Mouse (Mus musculus): ENCODE data around the gene Zfp81.
"Not testable (repeated sequence)": the region's sequence is repeated elsewhere in the genome, so short reads cannot be mapped to it uniquely, and the experiment has no call there.

The Zfp81 gene

DNA sequence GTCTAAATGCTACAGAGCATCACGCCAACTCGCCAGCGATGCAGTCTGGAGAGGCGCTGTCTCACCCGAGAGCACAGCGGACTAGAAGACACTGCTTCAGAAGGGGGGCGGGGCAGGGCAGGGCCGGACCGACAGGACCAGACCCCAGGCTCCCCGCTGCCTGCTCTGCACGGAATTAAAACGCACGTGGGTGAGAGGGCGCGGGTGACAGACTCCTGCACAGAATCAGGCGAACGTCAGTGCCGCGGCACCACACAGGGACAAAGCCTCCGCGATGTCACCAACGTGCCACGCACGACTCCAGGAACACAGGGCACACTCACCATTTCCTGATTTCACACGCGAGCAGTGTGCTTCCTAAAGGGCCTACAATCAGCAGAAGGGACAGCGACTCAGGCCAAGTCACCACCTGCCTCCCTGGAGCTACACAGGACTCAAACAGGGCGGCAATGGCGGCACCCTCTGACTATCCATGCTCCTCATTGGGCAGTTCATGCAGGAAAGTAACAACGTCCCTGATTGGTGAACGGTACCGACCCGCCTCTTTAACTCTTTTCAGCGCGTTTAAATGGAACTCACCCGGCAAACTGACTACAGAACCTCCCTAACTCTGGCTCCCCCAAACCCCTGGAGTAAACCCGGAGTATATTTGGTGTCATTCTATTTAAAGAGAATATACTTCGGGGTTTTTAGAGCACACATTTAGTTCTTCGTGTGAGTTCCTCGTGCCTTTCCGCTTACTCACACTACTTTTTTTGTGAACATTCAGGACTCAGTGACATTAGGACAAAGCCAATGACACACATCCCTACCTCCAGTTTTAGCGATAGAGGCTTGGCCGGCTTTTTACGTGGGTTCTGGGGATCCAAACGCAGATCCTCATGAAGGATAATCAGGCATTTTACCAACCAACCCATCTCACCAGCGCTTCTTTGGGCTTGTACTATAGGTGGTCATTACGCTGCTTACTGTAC, at the start of gene Zfp81:
Gene Zfp81 (minus strand): TSS at position 468 of the 974 bp plus-strand sequence.
- DNase-seq (ENCODE audit: low spot score in 2 of 2): peak; percentile 68 to 82

DNA sequence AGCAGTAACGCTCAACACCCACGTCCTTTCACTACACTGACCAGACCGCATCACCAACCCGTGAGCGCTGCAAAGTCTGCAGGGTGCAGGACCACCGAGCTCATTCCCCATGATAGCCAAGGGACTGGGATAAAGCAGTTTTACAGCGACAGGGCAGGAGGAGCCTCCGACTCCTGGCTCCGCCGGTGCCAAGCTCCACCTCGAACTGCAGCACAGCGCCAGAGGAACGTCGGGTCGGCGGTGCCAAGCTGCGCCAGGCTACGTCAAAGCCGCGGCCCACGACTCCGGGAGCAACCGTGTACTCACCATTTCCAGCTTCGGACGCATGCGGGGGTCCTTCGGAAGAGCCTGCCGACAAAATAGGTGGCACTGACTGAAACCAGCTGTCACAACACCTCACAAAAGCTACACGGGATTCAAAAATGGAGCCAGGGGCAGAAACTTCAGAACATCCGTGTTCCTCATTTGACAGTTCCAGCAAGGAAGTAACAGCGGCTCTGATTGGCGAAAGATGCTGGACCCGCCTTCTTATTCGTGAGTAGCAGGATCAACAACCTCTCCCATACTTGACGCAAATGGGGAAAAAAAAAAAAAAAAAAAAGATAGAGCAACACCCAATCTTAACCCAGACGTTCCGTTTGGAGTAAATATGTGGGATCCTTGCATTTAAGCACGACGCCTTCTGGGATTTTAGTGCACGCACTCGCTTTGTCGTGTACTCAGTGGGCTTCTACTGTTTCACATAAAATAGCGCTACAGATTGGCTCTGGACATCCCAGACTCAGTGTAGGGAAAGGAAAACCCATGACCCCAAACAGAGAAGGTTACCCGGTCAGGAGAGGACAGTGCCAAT, 35.7 kb upstream of the Zfp81 start, which contains the start of gene Zfp101:
Gene Zfp101 (minus strand): TSS at position 460 of the 853 bp plus-strand sequence.
- peak; percentile 76 to 84 for DNase-seq (ENCODE audit: low spot score in 2 of 2)

DNA sequence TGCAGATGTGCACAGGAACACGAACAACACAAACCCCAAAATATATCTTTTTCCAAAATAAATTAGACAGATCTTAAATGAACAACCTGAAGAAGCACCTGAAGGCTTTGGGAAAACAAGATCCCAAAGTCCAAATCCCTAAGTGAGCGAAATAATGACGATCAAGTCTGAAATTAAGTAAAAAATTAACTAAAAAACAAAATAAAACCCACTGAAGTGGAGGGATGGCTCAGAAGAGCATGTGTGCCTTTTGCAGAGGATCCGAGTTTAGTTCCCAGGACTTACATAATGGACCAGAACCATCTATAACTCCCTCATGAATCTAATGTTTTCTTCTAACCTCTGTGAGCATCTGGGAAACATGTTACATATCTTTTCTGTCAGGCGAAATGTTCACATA, 33.6 kb upstream of the Zfp81 start:
- DNase-seq (ENCODE audit: low spot score in 2 of 2): no peak

DNA sequence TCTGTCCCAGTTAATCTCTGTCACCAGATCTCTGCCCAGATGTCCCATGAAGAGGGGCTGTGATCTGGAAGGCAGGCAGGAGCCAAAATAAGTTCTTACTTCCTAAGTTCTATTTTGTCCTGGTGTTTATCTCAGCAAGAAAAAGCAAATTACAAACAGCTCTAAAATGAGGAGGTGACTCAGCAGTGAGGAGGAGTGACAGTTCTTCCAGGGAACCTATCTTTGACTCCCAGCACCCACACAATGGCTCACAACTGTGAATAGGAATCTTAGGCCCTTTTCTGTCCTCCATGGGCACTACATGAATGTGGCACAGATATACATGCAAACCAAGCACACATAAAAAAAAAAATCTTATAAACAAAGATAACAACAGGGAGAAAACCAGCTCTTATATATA, 27.0 kb upstream of the Zfp81 start:
- DNase-seq (ENCODE audit: low spot score in 2 of 2): no peak

DNA sequence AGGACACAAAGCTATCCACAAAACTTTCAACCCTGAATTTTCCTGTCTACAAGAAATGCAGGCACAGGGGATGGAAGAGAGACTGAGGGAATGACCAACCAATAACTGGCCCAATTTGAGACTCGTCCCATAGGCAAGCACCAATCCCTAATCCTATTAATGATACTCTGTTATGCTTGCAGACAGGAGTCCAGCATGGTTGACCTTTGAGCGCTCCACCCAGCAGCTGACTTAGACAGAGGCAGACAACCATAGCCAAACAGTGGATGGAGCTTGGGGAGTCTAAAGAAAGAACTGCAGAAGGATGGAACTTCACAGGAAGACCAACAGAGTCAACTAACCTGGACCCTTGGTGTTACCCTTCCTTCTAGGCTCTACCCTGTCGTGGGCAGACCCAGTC, 14.1 kb upstream of the Zfp81 start:
- no peak for DNase-seq (ENCODE audit: low spot score in 2 of 2)

DNA sequence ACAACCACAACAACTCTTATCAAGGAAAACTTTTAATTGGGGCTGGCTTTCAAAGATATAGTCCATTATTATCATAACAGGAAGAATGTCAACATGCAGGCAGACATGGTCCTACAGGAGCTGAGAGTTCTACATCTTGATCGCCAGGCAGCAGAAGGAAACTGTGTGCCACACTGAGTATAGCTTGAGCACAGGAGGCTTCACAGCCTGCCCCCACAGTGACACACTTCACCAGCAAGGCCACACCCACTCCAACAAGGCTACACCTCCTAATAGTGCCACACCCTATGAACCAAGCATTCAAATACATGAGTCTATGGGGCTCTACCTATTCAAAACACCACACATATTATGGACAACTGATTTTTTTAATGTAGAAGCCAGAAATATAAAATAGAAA, 5.7 kb downstream of the Zfp81 start:
- no peak for DNase-seq (ENCODE audit: low spot score in 2 of 2)

GRCm38 (mm10) chr17:33289876-33290149, 68.9 kb downstream of the Zfp81 start:
- not testable (repeated sequence) for DNase-seq (ENCODE audit: low spot score in 2 of 2)

- not testable (repeated sequence) for DNase-seq (ENCODE audit: low spot score in 2 of 2)
Observed at GRCm38 (mm10) chr17:33289039-33289875, 69.4 kb downstream of the Zfp81 start, which contains the start of gene Zfp955b. Gene Zfp955b, plus strand, starts transcription at chr17:33289544.

Measured in urinary bladder, adult 18-20 months (tissue).